Mouse (Mus musculus): ENCODE measurements around the gene Kprp. TPM values are rescaled to one million over a fixed set of nuclear protein-coding genes. Genes with fewer than 3 reads are reported as not detected.
"Not testable (repeated sequence)": the region's sequence is repeated elsewhere in the genome, so short reads cannot be mapped to it uniquely, and the experiment has no call there.

Gene Kprp
- polyA plus RNA-seq (2014; fragmentation: Nextera tagmentation; extraction: Ambion mirVana): not detected in 2 replicates

- no peak within 1 kb of the TSS for H3K4me3 ChIP-seq (ENCODE audit: low read depth, low read length)
- no peaks in the 10 kb centered on the region for H3K36me3 ChIP-seq (ENCODE audit: control insufficient read depth, insufficient read depth, low read length)
- no peaks in the 10 kb centered on the region for H3K4me1 ChIP-seq (ENCODE audit: control insufficient read depth, insufficient read depth, low read length)
- H3K9ac ChIP-seq (ENCODE audit: low read length): no peak within 1 kb of the TSS
- H3K27me3 ChIP-seq (ENCODE audit: control insufficient read depth, insufficient read depth, low read length): no peaks in the 10 kb centered on the region
- WGBS: 58% methylated on average over 1 of the region's 1 CpGs
- H3K9me3 ChIP-seq (ENCODE audit: control insufficient read depth, low read length): no peaks in the 10 kb centered on the region
- no peak within 1 kb of the TSS for H3K4me2 ChIP-seq (ENCODE audit: low read depth)
- no peak for DNase-seq (ENCODE audit: low spot score)
- H3K27ac ChIP-seq (ENCODE audit: low read depth, low read length): no peak within 1 kb of the TSS
- no peak for ATAC-seq (ENCODE audit: insufficient read depth, low FRiP score, low TSS enrichment)
Observed at GRCm38 (mm10) chr3:92827108-92827507, at the start of gene Kprp. Gene Kprp, minus strand, starts transcription at chr3:92827247.

DNA sequence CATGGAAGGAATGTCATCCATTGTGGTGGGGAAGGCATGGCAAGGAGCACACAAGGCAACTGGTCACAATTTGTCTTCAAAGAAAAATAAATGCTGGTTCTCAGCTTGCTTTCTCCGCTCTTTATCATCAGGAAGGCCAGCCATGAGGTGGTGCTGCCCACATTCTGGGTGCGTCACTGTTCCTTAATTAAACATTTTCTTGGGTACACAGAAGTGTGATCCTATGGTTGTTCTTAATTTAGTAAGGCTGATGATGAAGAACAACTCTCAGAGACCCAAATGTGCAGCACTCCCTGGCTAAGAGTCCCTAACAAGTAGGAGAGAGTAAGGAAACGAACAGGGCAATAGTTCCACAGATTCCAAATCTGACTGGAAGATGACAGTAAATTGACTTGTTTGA, 47.1 kb upstream of the Kprp start:
- Histone ChIP-seq H3K36me3 (ENCODE audit: control insufficient read depth, insufficient read depth, low read length) (no peaks in the 10 kb centered on the region), H3K27ac (ENCODE audit: low read depth, low read length) (no peak overlapping the region), H3K9me3 (ENCODE audit: control insufficient read depth, low read length) (no peaks in the 10 kb centered on the region), H3K4me1 (ENCODE audit: control insufficient read depth, insufficient read depth, low read length) (no peaks in the 10 kb centered on the region), H3K4me2 (ENCODE audit: low read depth) (no peak overlapping the region), H3K27me3 (ENCODE audit: control insufficient read depth, insufficient read depth, low read length) (no peaks in the 10 kb centered on the region), H3K4me3 (ENCODE audit: low read depth, low read length) (no peak overlapping the region), H3K9ac (ENCODE audit: low read length) (no peak overlapping the region)
- WGBS: 90% methylated on average over 3 of the region's 3 CpGs
- ATAC-seq (ENCODE audit: insufficient read depth, low FRiP score, low TSS enrichment) (no peak), DNase-seq (ENCODE audit: low spot score) (no peak)

GRCm38 (mm10) chr3:92870116-92870515, 43.1 kb upstream of the Kprp start, which contains the start of gene 2310050C09Rik:
Gene 2310050C09Rik, minus strand, starts transcription at chr3:92870216.
- Histone ChIP-seq H3K4me2 (ENCODE audit: low read depth) (no peak within 1 kb of the TSS), H3K4me1 (ENCODE audit: control insufficient read depth, insufficient read depth, low read length) (no peaks in the 10 kb centered on the region), H3K4me3 (ENCODE audit: low read depth, low read length) (no peak within 1 kb of the TSS), H3K27me3 (ENCODE audit: control insufficient read depth, insufficient read depth, low read length) (no peaks in the 10 kb centered on the region), H3K36me3 (ENCODE audit: control insufficient read depth, insufficient read depth, low read length) (no peaks in the 10 kb centered on the region), H3K27ac (ENCODE audit: low read depth, low read length) (no peak within 1 kb of the TSS), H3K9ac (ENCODE audit: low read length) (no peak within 1 kb of the TSS), H3K9me3 (ENCODE audit: control insufficient read depth, low read length) (no peaks in the 10 kb centered on the region)
- WGBS: 85% methylated on average over 4 of the region's 4 CpGs
- DNase-seq (ENCODE audit: low spot score): no peak
- no peak for ATAC-seq (ENCODE audit: insufficient read depth, low FRiP score, low TSS enrichment)

DNA sequence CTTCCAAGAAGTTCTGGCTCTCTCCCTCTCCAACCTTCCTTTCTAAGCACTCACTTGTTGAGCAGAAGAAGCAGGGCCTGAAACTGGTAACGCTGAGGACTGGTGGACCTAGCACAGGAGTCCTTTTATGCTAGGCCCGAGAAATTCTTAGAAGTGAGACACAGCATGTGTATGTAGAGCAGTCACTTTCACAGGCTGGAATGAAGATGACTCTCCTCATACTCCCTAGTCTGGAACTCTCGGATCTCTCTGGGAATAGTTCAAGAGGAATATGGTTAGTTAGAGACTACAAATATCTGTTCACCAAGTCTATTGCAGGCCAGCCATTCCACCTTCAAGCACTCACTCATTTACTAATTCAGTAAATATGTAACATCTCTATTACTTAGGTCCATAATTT, 24.1 kb upstream of the Kprp start, which contains the start of gene Lce1l:
TSS of gene Lce1l (minus strand) at position 101 of the 400 bp plus-strand sequence.
- Histone ChIP-seq H3K4me2 (ENCODE audit: low read depth) (no peak within 1 kb of the TSS), H3K27ac (ENCODE audit: low read depth, low read length) (no peak within 1 kb of the TSS), H3K27me3 (ENCODE audit: control insufficient read depth, insufficient read depth, low read length) (no peaks in the 10 kb centered on the region), H3K9ac (ENCODE audit: low read length) (no peak within 1 kb of the TSS), H3K4me1 (ENCODE audit: control insufficient read depth, insufficient read depth, low read length) (no peaks in the 10 kb centered on the region), H3K9me3 (ENCODE audit: control insufficient read depth, low read length) (no peaks in the 10 kb centered on the region), H3K4me3 (ENCODE audit: low read depth, low read length) (no peak within 1 kb of the TSS), H3K36me3 (ENCODE audit: control insufficient read depth, insufficient read depth, low read length) (no peaks in the 10 kb centered on the region)
- no peak for DNase-seq (ENCODE audit: low spot score)
- 83% methylated on average over 3 of the region's 3 CpGs for WGBS
- ATAC-seq (ENCODE audit: insufficient read depth, low FRiP score, low TSS enrichment): no peak

- H3K27ac ChIP-seq (ENCODE audit: low read depth, low read length): no peak overlapping the region
- H3K36me3 ChIP-seq (ENCODE audit: control insufficient read depth, insufficient read depth, low read length): no peaks in the 10 kb centered on the region
- ATAC-seq (ENCODE audit: insufficient read depth, low FRiP score, low TSS enrichment) (no peak), DNase-seq (ENCODE audit: low spot score) (no peak)
- no peaks in the 10 kb centered on the region for H3K9me3 ChIP-seq (ENCODE audit: control insufficient read depth, low read length)
- H3K4me2 ChIP-seq (ENCODE audit: low read depth): no peak overlapping the region
- H3K4me3 ChIP-seq (ENCODE audit: low read depth, low read length): no peak overlapping the region
- 36% methylated on average over 1 of the region's 1 CpGs for WGBS
- no peak overlapping the region for H3K9ac ChIP-seq (ENCODE audit: low read length)
- no peaks in the 10 kb centered on the region for H3K27me3 ChIP-seq (ENCODE audit: control insufficient read depth, insufficient read depth, low read length)
- H3K4me1 ChIP-seq (ENCODE audit: control insufficient read depth, insufficient read depth, low read length): no peaks in the 10 kb centered on the region
Observed at GRCm38 (mm10) chr3:92825808-92826207, 1.2 kb downstream of the Kprp start.

GRCm38 (mm10) chr3:92816036-92816435, 11.0 kb downstream of the Kprp start:
- H3K27me3 ChIP-seq (ENCODE audit: control insufficient read depth, insufficient read depth, low read length); H3K36me3 ChIP-seq (ENCODE audit: control insufficient read depth, insufficient read depth, low read length); H3K4me2 ChIP-seq (ENCODE audit: low read depth); H3K9ac ChIP-seq (ENCODE audit: low read length); ATAC-seq (ENCODE audit: insufficient read depth, low FRiP score, low TSS enrichment); H3K4me3 ChIP-seq (ENCODE audit: low read depth, low read length); H3K27ac ChIP-seq (ENCODE audit: low read depth, low read length); H3K4me1 ChIP-seq (ENCODE audit: control insufficient read depth, insufficient read depth, low read length); H3K9me3 ChIP-seq (ENCODE audit: control insufficient read depth, low read length); DNase-seq (ENCODE audit: low spot score): not testable (repeated sequence)
- WGBS: 92% methylated on average over 2 of the region's 2 CpGs

- no peak for DNase-seq (ENCODE audit: low spot score)
- Histone ChIP-seq H3K27ac (ENCODE audit: low read depth, low read length) (no peak overlapping the region), H3K4me2 (ENCODE audit: low read depth) (no peak overlapping the region), H3K9me3 (ENCODE audit: control insufficient read depth, low read length) (no peaks in the 10 kb centered on the region), H3K36me3 (ENCODE audit: control insufficient read depth, insufficient read depth, low read length) (no peaks in the 10 kb centered on the region), H3K27me3 (ENCODE audit: control insufficient read depth, insufficient read depth, low read length) (no peaks in the 10 kb centered on the region), H3K4me1 (ENCODE audit: control insufficient read depth, insufficient read depth, low read length) (no peaks in the 10 kb centered on the region), H3K4me3 (ENCODE audit: low read depth, low read length) (no peak overlapping the region), H3K9ac (ENCODE audit: low read length) (no peak overlapping the region)
- 91% methylated on average over 3 of the region's 3 CpGs for WGBS
- ATAC-seq (ENCODE audit: insufficient read depth, low FRiP score, low TSS enrichment): no peak
Observed at GRCm38 (mm10) chr3:92815581-92815980, 11.5 kb downstream of the Kprp start.

DNA sequence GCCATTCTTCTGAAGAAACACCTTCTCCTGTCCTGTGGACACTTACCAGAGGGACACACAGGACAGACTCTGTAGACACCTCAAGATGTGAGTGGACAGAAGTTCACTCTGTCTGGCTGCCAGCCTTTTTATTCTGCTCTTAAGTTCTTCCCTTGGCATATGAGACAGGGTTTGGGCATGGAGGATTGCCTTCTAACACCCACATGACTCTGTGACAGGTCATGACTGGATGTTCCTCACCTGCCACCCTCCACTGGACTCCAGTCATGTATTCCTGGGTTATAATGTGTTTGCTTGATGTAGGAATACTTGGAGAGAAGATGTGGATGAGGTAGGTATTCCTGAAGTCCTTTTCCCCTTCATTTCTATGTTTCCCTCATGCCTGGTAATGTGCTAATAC, 19.3 kb downstream of the Kprp start, which contains the start of gene Lce1k:
TSS of gene Lce1k (minus strand) at position 101 of the 400 bp plus-strand sequence.
- no peaks in the 10 kb centered on the region for H3K4me1 ChIP-seq (ENCODE audit: control insufficient read depth, insufficient read depth, low read length)
- no peak within 1 kb of the TSS for H3K4me2 ChIP-seq (ENCODE audit: low read depth)
- DNase-seq (ENCODE audit: low spot score): no peak
- no peak for ATAC-seq (ENCODE audit: insufficient read depth, low FRiP score, low TSS enrichment)
- no peaks in the 10 kb centered on the region for H3K27me3 ChIP-seq (ENCODE audit: control insufficient read depth, insufficient read depth, low read length)
- no peak within 1 kb of the TSS for H3K9ac ChIP-seq (ENCODE audit: low read length)
- no peak within 1 kb of the TSS for H3K4me3 ChIP-seq (ENCODE audit: low read depth, low read length)
- H3K36me3 ChIP-seq (ENCODE audit: control insufficient read depth, insufficient read depth, low read length): no peaks in the 10 kb centered on the region
- H3K9me3 ChIP-seq (ENCODE audit: control insufficient read depth, low read length): no peaks in the 10 kb centered on the region
- H3K27ac ChIP-seq (ENCODE audit: low read depth, low read length): no peak within 1 kb of the TSS

- no peaks in the 10 kb centered on the region for H3K4me1 ChIP-seq (ENCODE audit: control insufficient read depth, insufficient read depth, low read length)
- no peaks in the 10 kb centered on the region for H3K27me3 ChIP-seq (ENCODE audit: control insufficient read depth, insufficient read depth, low read length)
- no peak for ATAC-seq (ENCODE audit: insufficient read depth, low FRiP score, low TSS enrichment)
- WGBS: 83% methylated on average over 1 of the region's 1 CpGs
- no peaks in the 10 kb centered on the region for H3K9me3 ChIP-seq (ENCODE audit: control insufficient read depth, low read length)
- no peak within 1 kb of the TSS for H3K4me3 ChIP-seq (ENCODE audit: low read depth, low read length)
- no peak within 1 kb of the TSS for H3K9ac ChIP-seq (ENCODE audit: low read length)
- no peak within 1 kb of the TSS for H3K4me2 ChIP-seq (ENCODE audit: low read depth)
- DNase-seq (ENCODE audit: low spot score): no peak
- no peaks in the 10 kb centered on the region for H3K36me3 ChIP-seq (ENCODE audit: control insufficient read depth, insufficient read depth, low read length)
- no peak within 1 kb of the TSS for H3K27ac ChIP-seq (ENCODE audit: low read depth, low read length)
Observed at GRCm38 (mm10) chr3:92790414-92790813, 36.6 kb downstream of the Kprp start, which contains the start of gene Lce1j. Gene Lce1j, minus strand, starts transcription at chr3:92790514.
